27 mouse cellular contexts compared by ENCODE assay signal in genomic region chr12:86469919-86470318, GRCm38 (mm10).
DNase-seq lines count a peak whose midpoint lies in the region; ATAC-seq and TF ChIP-seq lines count a peak whose summit lies in the region.
"Had no signal": no experiment of that assay in that cellular context is flagged by ENCODE, and none has a peak within 500 bp of the region (broad histone marks: within the 10 kb centered on the region; RNA-seq: fewer than 3 reads in every experiment).

No protein-coding gene starts in this region.

- peak; percentile 36 for DNase-seq in lung, embryonic 14.5 days
- DNase-seq in lung, postnatal 10 days = no peak
- DNase-seq in WW6 (ENCODE audit: low read depth, low spot score) = peak; percentile 80
- no peak for DNase-seq in left cerebral cortex, adult 11 months (ENCODE audit: low spot score)
- DNase-seq in left cerebral cortex, adult 9 months (ENCODE audit: low spot score in 2 of 2) = no peak
- DNase-seq: cerebellum, adult 2 months; cerebellum, postnatal 36 days; embryo, embryonic 11 days; heart, postnatal 4 days; kidney, adult 8-10 months; kidney, postnatal 14 days; lung, postnatal 36 days; right cerebral cortex, adult 18-20 months; right cerebral cortex, postnatal 4 days; thymus, postnatal 14 days had no signal

- no peak for TF ChIP-seq EP300 in ES-Bruce4 (IDR thresholded peaks at IDR 0.05; ENCODE audit: insufficient read depth, low read depth, low read length)

- H3K36me3 ChIP-seq in lung, embryonic 14.5 days (ENCODE audit: insufficient read depth) = no peaks in the 10 kb centered on the region
- peaks cover 32% of the 10 kb centered on the region for H3K36me3 ChIP-seq in ES-Bruce4 (ENCODE audit: control insufficient read depth, insufficient read depth, low read length, poor library complexity, severe bottlenecking)
- no peaks in the 10 kb centered on the region for H3K36me3 ChIP-seq in testis, adult 2 months (ENCODE audit: control insufficient read depth, insufficient read depth, low read length)
- H3K36me3 ChIP-seq: embryonic facial prominence, embryonic 13.5 days; heart, embryonic 10.5 days; hindbrain, embryonic 15.5 days; intestine, embryonic 15.5 days; limb, embryonic 13.5 days; liver, embryonic 15.5 days; stomach, embryonic 15.5 days had no signal

- TF ChIP-seq CTCF in lung, embryonic 14.5 days (IDR thresholded peaks at IDR 0.05; ENCODE audit: low read depth) = no peak
- TF ChIP-seq CTCF in ES-Bruce4 (IDR thresholded peaks at IDR 0.05; ENCODE audit: low read depth, low read length) = no peak
- no peak for TF ChIP-seq CTCF in testis, adult 2 months (IDR thresholded peaks at IDR 0.05; ENCODE audit: control insufficient read depth, insufficient read depth, insufficient replicate concordance, low read depth, low read length)

- H3K4me1 ChIP-seq in lung, embryonic 14.5 days (ENCODE audit: insufficient read depth) = 0 out of 2 replicates have a peak, but pooled peaks cover 5% of the 10 kb centered on the region
- no peaks in the 10 kb centered on the region for H3K4me1 ChIP-seq in ES-Bruce4 (ENCODE audit: control insufficient read depth, insufficient read depth, low read length)
- H3K4me1 ChIP-seq in testis, adult 2 months (ENCODE audit: control insufficient read depth, insufficient read depth, low read length) = peaks cover 9% of the 10 kb centered on the region
- H3K4me1 ChIP-seq: forebrain, embryonic 13.5 days; hindbrain, embryonic 15.5 days; intestine, embryonic 15.5 days; limb, embryonic 13.5 days; liver, embryonic 15.5 days; stomach, embryonic 15.5 days had no signal

- TF ChIP-seq POLR2A in ES-Bruce4 (IDR thresholded peaks at IDR 0.05; ENCODE audit: insufficient read depth, low read length) = peak; percentile 74
- TF ChIP-seq POLR2A in testis, adult 2 months (IDR thresholded peaks at IDR 0.05; ENCODE audit: control insufficient read depth, low read depth, low read length) = no peak

- no peaks in the 10 kb centered on the region for H3K9me3 ChIP-seq in lung, embryonic 14.5 days (ENCODE audit: low read depth, low read length)
- no peaks in the 10 kb centered on the region for H3K9me3 ChIP-seq in ES-Bruce4 (replicated peaks; ENCODE audit: control insufficient read depth, insufficient read depth, low read length, poor library complexity, severe bottlenecking)
- H3K9me3 ChIP-seq: embryonic facial prominence, embryonic 13.5 days; forebrain, embryonic 13.5 days; heart, embryonic 10.5 days; hindbrain, embryonic 15.5 days; intestine, embryonic 15.5 days; liver, embryonic 15.5 days; stomach, embryonic 15.5 days had no signal

- ATAC-seq in lung, embryonic 14.5 days (ENCODE audit: insufficient read depth) = no peak
- ATAC-seq: forebrain, embryonic 13.5 days; intestine, embryonic 15.5 days; midbrain, embryonic 16.5 days had no signal

- H3K4me2 ChIP-seq in lung, embryonic 14.5 days = no peak overlapping the region
- H3K4me2 ChIP-seq: embryonic facial prominence, embryonic 13.5 days; forebrain, embryonic 13.5 days; hindbrain, embryonic 15.5 days; intestine, embryonic 15.5 days; limb, embryonic 13.5 days; liver, embryonic 15.5 days; stomach, embryonic 15.5 days had no signal

- WGBS in lung, embryonic 14.5 days = 44% methylated on average over 23 of the region's 23 CpGs

- H3K27me3 ChIP-seq in lung, embryonic 14.5 days (ENCODE audit: insufficient read depth, low read length) = 0 out of 2 replicates have a peak, but pooled peaks cover 4% of the 10 kb centered on the region
- no peaks in the 10 kb centered on the region for H3K27me3 ChIP-seq in ES-Bruce4 (ENCODE audit: control insufficient read depth, insufficient read depth, low read length, poor library complexity, severe bottlenecking)
- no peaks in the 10 kb centered on the region for H3K27me3 ChIP-seq in testis, adult 2 months (ENCODE audit: control insufficient read depth, insufficient read depth, low read length)
- H3K27me3 ChIP-seq: forebrain, embryonic 13.5 days; hindbrain, embryonic 15.5 days; stomach, embryonic 15.5 days had no signal

- no peak overlapping the region for H3K9ac ChIP-seq in lung, embryonic 14.5 days
- peak overlapping the region; percentile 79 for H3K9ac ChIP-seq in ES-Bruce4 (ENCODE audit: low read depth, poor library complexity, severe bottlenecking)
- H3K9ac ChIP-seq: embryonic facial prominence, embryonic 13.5 days; forebrain, embryonic 13.5 days; hindbrain, embryonic 15.5 days; intestine, embryonic 15.5 days; limb, embryonic 13.5 days; liver, embryonic 15.5 days; stomach, embryonic 15.5 days had no signal

- no peak overlapping the region for H3K4me3 ChIP-seq in lung, embryonic 14.5 days (ENCODE audit: low read depth, low read length)
- peak overlapping the region; percentile 91 for H3K4me3 ChIP-seq in ES-Bruce4 (ENCODE audit: low read depth, low read length)
- H3K4me3 ChIP-seq in testis, adult 2 months (ENCODE audit: control insufficient read depth, low read depth, low read length) = peak overlapping the region; percentile 81
- H3K4me3 ChIP-seq: embryonic facial prominence, embryonic 13.5 days; erythroblast, embryonic 14.5 days; forebrain, embryonic 13.5 days; heart, embryonic 10.5 days; hindbrain, embryonic 15.5 days; intestine, embryonic 15.5 days; limb, embryonic 13.5 days; liver, embryonic 15.5 days; stomach, embryonic 15.5 days had no signal

- H3K27ac ChIP-seq in lung, embryonic 14.5 days (ENCODE audit: low read depth) = no peak overlapping the region
- peak overlapping the region; percentile 90 for H3K27ac ChIP-seq in ES-Bruce4 (ENCODE audit: insufficient read depth, low read length)
- H3K27ac ChIP-seq in testis, adult 2 months (ENCODE audit: control insufficient read depth, insufficient read depth, low read depth, low read length) = no peak overlapping the region
- H3K27ac ChIP-seq: embryonic facial prominence, embryonic 13.5 days; forebrain, embryonic 13.5 days; heart, embryonic 10.5 days; hindbrain, embryonic 15.5 days; intestine, embryonic 15.5 days; limb, embryonic 13.5 days; liver, embryonic 15.5 days; stomach, embryonic 15.5 days had no signal

Comparison
In these comparisons a context has a peak if more than half of its experiments do, and no peak if none do; other contexts are left out.
1. DNase-seq: peak in lung, embryonic 14.5 days (single experiment) and WW6 (single experiment); none in lung, postnatal 10 days (single experiment), left cerebral cortex, adult 11 months (single experiment) and left cerebral cortex, adult 9 months (0 of 2).